Comparison of ENCODE assay signal across 7 mouse cellular contexts in genomic region chr3:9341244-9341643, GRCm38 (mm10).
DNase-seq lines count a peak whose midpoint lies in the region; ATAC-seq and TF ChIP-seq lines count a peak whose summit lies in the region.

No protein-coding gene starts in this region.

- no peak overlapping the region for H3K4me3 ChIP-seq in lung, postnatal 0 days (ENCODE audit: low read depth, low read length)
- no peak overlapping the region for H3K4me3 ChIP-seq in hindbrain, embryonic 12.5 days
- no peak overlapping the region for H3K4me3 ChIP-seq in liver, embryonic 12.5 days
- no peak overlapping the region for H3K4me3 ChIP-seq in stomach, embryonic 16.5 days (replicated peaks; ENCODE audit: low read length)

- H3K27me3 ChIP-seq in lung, postnatal 0 days (replicated peaks; ENCODE audit: insufficient read depth, low read length): no peaks in the 10 kb centered on the region
- peaks cover 11% of the 10 kb centered on the region for H3K27me3 ChIP-seq in hindbrain, embryonic 12.5 days
- H3K27me3 ChIP-seq in liver, embryonic 12.5 days (replicated peaks): peaks cover 13% of the 10 kb centered on the region
- H3K27me3 ChIP-seq in stomach, embryonic 16.5 days (ENCODE audit: control insufficient read depth, insufficient read depth, low read length): peaks cover 4% of the 10 kb centered on the region; the same call in 1 of the 2 replicates

- peaks cover 5% of the 10 kb centered on the region; the same call in 1 of the 2 replicates for H3K4me1 ChIP-seq in lung, postnatal 0 days (ENCODE audit: insufficient read depth, low read depth, low read length)
- H3K4me1 ChIP-seq in hindbrain, embryonic 12.5 days: peaks cover 24% of the 10 kb centered on the region
- H3K4me1 ChIP-seq in liver, embryonic 12.5 days: peaks cover 8% of the 10 kb centered on the region; the same call in 1 of the 2 replicates
- H3K4me1 ChIP-seq in stomach, embryonic 16.5 days (ENCODE audit: control insufficient read depth, insufficient read depth, low read length): peaks cover 14% of the 10 kb centered on the region; the same call in 1 of the 2 replicates

- intact Hi-C loops in gastrocnemius, postnatal 14 days (cut with DNase I; ENCODE audit: low total_unique reads): no loop called here

- no peak for DNase-seq in lung, postnatal 0 days (ENCODE audit: low spot score)
- no peak for DNase-seq in lung, postnatal 25 days (ENCODE audit: low spot score)
- no peak for DNase-seq in layer of hippocampus, adult 9-10 months (ENCODE audit: low spot score)
- DNase-seq in gastrocnemius, postnatal 14 days: no peak

- H3K9me3 ChIP-seq in lung, postnatal 0 days (ENCODE audit: low read length): no peaks in the 10 kb centered on the region
- H3K9me3 ChIP-seq in hindbrain, embryonic 12.5 days (replicated peaks): no peaks in the 10 kb centered on the region
- no peaks in the 10 kb centered on the region for H3K9me3 ChIP-seq in liver, embryonic 12.5 days (replicated peaks)
- H3K9me3 ChIP-seq in stomach, embryonic 16.5 days (replicated peaks; ENCODE audit: control insufficient read depth, low read length): no peaks in the 10 kb centered on the region

- H3K36me3 ChIP-seq in lung, postnatal 0 days (ENCODE audit: insufficient read depth, low read length): no peaks in the 10 kb centered on the region
- H3K36me3 ChIP-seq in hindbrain, embryonic 12.5 days: no peaks in the 10 kb centered on the region
- H3K36me3 ChIP-seq in liver, embryonic 12.5 days: no peaks in the 10 kb centered on the region
- no peaks in the 10 kb centered on the region for H3K36me3 ChIP-seq in stomach, embryonic 16.5 days (ENCODE audit: control insufficient read depth, insufficient read depth, low read length)

- 44% methylated on average over 4 of the region's 4 CpGs for whole genome bisulfite sequencing in lung, postnatal 0 days
- WGBS in hindbrain, embryonic 12.5 days: 27% methylated on average over 4 of the region's 4 CpGs
- WGBS in liver, embryonic 12.5 days (ENCODE audit: insufficient replicate concordance): 39% methylated on average over 4 of the region's 4 CpGs
- 34% methylated on average over 4 of the region's 4 CpGs for WGBS in stomach, embryonic 16.5 days

- TF ChIP-seq CTCF in lung, postnatal 0 days (IDR thresholded peaks at IDR 0.05): no peak

- no peak for TF ChIP-seq EP300 in lung, postnatal 0 days (IDR thresholded peaks at IDR 0.05)

- peak overlapping the region; percentile 53; the same call in 1 of the 2 replicates for H3K4me2 ChIP-seq in lung, postnatal 0 days (replicated peaks; ENCODE audit: low read depth, low read length)
- H3K4me2 ChIP-seq in hindbrain, embryonic 12.5 days (replicated peaks): peak overlapping the region; percentile 59; the same call in 1 of the 2 replicates
- peak overlapping the region; percentile 62 for H3K4me2 ChIP-seq in liver, embryonic 12.5 days
- peak overlapping the region; percentile 79 for H3K4me2 ChIP-seq in stomach, embryonic 16.5 days (ENCODE audit: low read depth, low read length)

- no peak overlapping the region for H3K27ac ChIP-seq in lung, postnatal 0 days (ENCODE audit: low read length)
- H3K27ac ChIP-seq in hindbrain, embryonic 12.5 days: no peak overlapping the region
- no peak overlapping the region for H3K27ac ChIP-seq in liver, embryonic 12.5 days
- H3K27ac ChIP-seq in stomach, embryonic 16.5 days (ENCODE audit: low read length): no peak overlapping the region

- no peak overlapping the region for H3K9ac ChIP-seq in lung, postnatal 0 days (replicated peaks; ENCODE audit: low read depth)
- H3K9ac ChIP-seq in hindbrain, embryonic 12.5 days: no peak overlapping the region
- H3K9ac ChIP-seq in liver, embryonic 12.5 days: no peak overlapping the region
- H3K9ac ChIP-seq in stomach, embryonic 16.5 days (ENCODE audit: low read length): no peak overlapping the region

- ATAC-seq in lung, postnatal 0 days: no peak
- no peak for ATAC-seq in hindbrain, embryonic 12.5 days (ENCODE audit: low FRiP score)
- ATAC-seq in liver, embryonic 12.5 days: no peak
- ATAC-seq in stomach, embryonic 16.5 days (ENCODE audit: insufficient read depth, low FRiP score): no peak
